Mouse (Mus musculus): ENCODE measurements around the gene Wfs1. TPM values are rescaled to one million over a fixed set of nuclear protein-coding genes. Genes with fewer than 3 reads are reported as not detected.
A peak's percentile ranks its signal among the peaks of the same experiment; 100 is the strongest.

Gene Wfs1
- polyA plus RNA-seq, 1 experiment from 2014 or later, result 13.1 TPM

DNA sequence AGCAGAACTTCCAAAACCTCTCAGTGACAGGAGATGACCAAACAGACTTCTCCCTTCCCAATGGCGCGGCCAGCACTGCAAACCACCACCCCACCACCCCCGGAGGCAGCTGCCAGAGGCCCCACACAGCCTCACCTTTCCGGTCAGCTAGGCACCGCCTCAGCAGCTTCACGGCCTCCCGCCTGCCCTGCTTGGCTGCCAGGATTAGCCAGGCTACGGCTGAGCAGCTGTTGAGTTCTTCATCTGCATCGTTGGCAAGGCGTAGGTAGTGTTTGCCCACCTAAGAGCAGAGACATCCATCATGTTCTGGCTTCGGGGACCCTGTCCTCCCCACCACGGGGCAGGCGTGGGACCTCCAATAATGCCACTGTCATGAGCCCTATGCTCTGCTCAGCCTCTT lies 13.7 kb downstream of the Wfs1 start:
- H3K9ac ChIP-seq (ENCODE audit: low read length), result no peak overlapping the region
- WGBS, result 84% methylated on average over 13 of the region's 13 CpGs
- no peak overlapping the region for H3K4me3 ChIP-seq (replicated peaks; ENCODE audit: low read length)
- H3K4me2 ChIP-seq (ENCODE audit: low read depth, low read length), result no peak overlapping the region
- no peak for ATAC-seq (ENCODE audit: insufficient read depth, low FRiP score)
- H3K36me3 ChIP-seq (ENCODE audit: control insufficient read depth, insufficient read depth, low read length), result no peaks in the 10 kb centered on the region
- H3K27ac ChIP-seq (ENCODE audit: low read length), result no peak overlapping the region
- H3K4me1 ChIP-seq (ENCODE audit: control insufficient read depth, insufficient read depth, low read length), result no peaks in the 10 kb centered on the region
- no peaks in the 10 kb centered on the region for H3K9me3 ChIP-seq (replicated peaks; ENCODE audit: control insufficient read depth, low read length)
- H3K27me3 ChIP-seq (ENCODE audit: control insufficient read depth, insufficient read depth, low read length), result no peaks in the 10 kb centered on the region

- Histone ChIP-seq H3K4me1 (ENCODE audit: control insufficient read depth, insufficient read depth, low read length) (no peaks in the 10 kb centered on the region), H3K4me3 (replicated peaks; ENCODE audit: low read length) (no peak overlapping the region), H3K9ac (ENCODE audit: low read length) (no peak overlapping the region), H3K36me3 (ENCODE audit: control insufficient read depth, insufficient read depth, low read length) (peaks cover 7% of the 10 kb centered on the region; the same call in 1 of the 2 replicates), H3K27me3 (ENCODE audit: control insufficient read depth, insufficient read depth, low read length) (no peaks in the 10 kb centered on the region), H3K27ac (ENCODE audit: low read length) (no peak overlapping the region), H3K9me3 (replicated peaks; ENCODE audit: control insufficient read depth, low read length) (no peaks in the 10 kb centered on the region), H3K4me2 (ENCODE audit: low read depth, low read length) (no peak overlapping the region)
- WGBS, result 86% methylated on average over 8 of the region's 8 CpGs
- no peak for ATAC-seq (ENCODE audit: insufficient read depth, low FRiP score)
Observed at GRCm38 (mm10) chr5:36971587-36971986, 17.4 kb downstream of the Wfs1 start.

DNA sequence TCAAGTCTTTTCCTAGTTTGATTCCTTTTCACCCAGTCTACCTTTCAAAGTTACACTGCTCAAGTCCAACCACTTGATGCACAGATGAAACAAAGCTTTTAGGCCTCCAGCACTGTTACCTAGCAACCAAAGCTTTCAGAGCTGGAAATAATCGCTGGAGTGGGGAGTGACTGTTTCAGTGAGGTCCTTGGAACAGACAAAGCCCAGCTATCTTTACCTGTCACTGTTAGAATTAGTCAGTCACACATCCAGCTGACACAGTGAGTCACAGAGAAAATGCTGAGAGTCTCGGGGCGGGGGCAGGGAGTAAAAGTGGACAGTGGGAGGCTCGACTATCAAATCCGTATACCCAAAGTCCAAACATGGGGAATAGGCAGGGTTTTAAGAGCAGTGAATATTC lies 28.5 kb downstream of the Wfs1 start:
- no peaks in the 10 kb centered on the region for H3K36me3 ChIP-seq (ENCODE audit: control insufficient read depth, insufficient read depth, low read length)
- H3K9ac ChIP-seq (ENCODE audit: low read length), result no peak overlapping the region
- H3K4me3 ChIP-seq (replicated peaks; ENCODE audit: low read length), result no peak overlapping the region
- WGBS, result 25% methylated on average over 5 of the region's 5 CpGs
- ATAC-seq (ENCODE audit: insufficient read depth, low FRiP score), result no peak
- no peak overlapping the region for H3K4me2 ChIP-seq (ENCODE audit: low read depth, low read length)
- no peaks in the 10 kb centered on the region for H3K4me1 ChIP-seq (ENCODE audit: control insufficient read depth, insufficient read depth, low read length)
- H3K27me3 ChIP-seq (ENCODE audit: control insufficient read depth, insufficient read depth, low read length), result no peaks in the 10 kb centered on the region
- no peaks in the 10 kb centered on the region for H3K9me3 ChIP-seq (replicated peaks; ENCODE audit: control insufficient read depth, low read length)
- H3K27ac ChIP-seq (ENCODE audit: low read length), result no peak overlapping the region

DNA sequence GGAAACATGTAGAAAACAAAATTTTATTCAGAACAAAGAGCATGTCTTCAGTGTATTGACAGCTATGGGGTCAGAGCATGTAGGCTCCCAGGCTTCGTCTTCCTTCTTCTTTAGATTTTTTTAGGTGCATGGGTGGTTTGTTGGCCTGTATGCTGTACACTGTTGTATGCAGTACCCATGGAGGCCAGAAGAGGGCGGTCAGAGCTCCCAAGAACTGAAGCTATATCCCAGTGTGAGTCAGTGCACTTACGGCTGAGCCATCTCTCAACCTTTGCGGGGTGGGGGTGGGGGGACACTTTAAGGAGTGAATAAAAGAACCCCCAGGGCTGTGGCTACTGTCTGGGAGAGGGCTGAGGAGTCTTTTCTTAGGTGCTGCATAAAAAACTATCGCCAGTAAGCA lies 30.2 kb downstream of the Wfs1 start:
- Histone ChIP-seq H3K4me2 (ENCODE audit: low read depth, low read length) (no peak overlapping the region), H3K27ac (ENCODE audit: low read length) (no peak overlapping the region), H3K4me3 (replicated peaks; ENCODE audit: low read length) (no peak overlapping the region), H3K27me3 (ENCODE audit: control insufficient read depth, insufficient read depth, low read length) (no peaks in the 10 kb centered on the region), H3K4me1 (ENCODE audit: control insufficient read depth, insufficient read depth, low read length) (no peaks in the 10 kb centered on the region), H3K9ac (ENCODE audit: low read length) (no peak overlapping the region), H3K36me3 (ENCODE audit: control insufficient read depth, insufficient read depth, low read length) (no peaks in the 10 kb centered on the region), H3K9me3 (replicated peaks; ENCODE audit: control insufficient read depth, low read length) (no peaks in the 10 kb centered on the region)
- ATAC-seq (ENCODE audit: insufficient read depth, low FRiP score), result no peak
- 38% methylated on average over 5 of the region's 5 CpGs for WGBS

DNA sequence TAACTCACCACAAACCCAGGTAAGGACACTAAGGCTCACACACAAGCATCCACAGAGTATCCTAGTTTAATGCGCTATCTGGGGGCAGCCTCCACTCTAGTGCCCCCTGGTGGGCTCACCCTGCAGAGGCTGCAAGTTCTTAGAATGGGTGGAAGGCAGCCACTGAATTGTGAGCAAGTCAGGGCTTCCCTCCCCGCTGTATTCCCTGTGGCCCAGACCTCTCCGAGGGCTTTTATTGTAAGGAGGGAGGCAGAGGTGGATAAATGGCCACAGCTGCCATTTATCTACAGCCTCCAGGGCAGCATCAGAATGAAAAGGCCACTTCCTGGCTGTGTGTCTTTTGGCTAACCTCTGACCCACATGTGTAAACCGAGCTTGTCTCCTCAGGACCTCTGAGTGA lies 33.6 kb downstream of the Wfs1 start:
- Histone ChIP-seq H3K4me2 (ENCODE audit: low read depth, low read length) (no peak overlapping the region), H3K27me3 (ENCODE audit: control insufficient read depth, insufficient read depth, low read length) (no peaks in the 10 kb centered on the region), H3K4me3 (replicated peaks; ENCODE audit: low read length) (no peak overlapping the region), H3K9ac (ENCODE audit: low read length) (no peak overlapping the region), H3K27ac (ENCODE audit: low read length) (no peak overlapping the region), H3K36me3 (ENCODE audit: control insufficient read depth, insufficient read depth, low read length) (no peaks in the 10 kb centered on the region), H3K4me1 (ENCODE audit: control insufficient read depth, insufficient read depth, low read length) (no peaks in the 10 kb centered on the region), H3K9me3 (replicated peaks; ENCODE audit: control insufficient read depth, low read length) (no peaks in the 10 kb centered on the region)
- 9% methylated on average over 4 of the region's 4 CpGs for WGBS
- no peak for ATAC-seq (ENCODE audit: insufficient read depth, low FRiP score)

GRCm38 (mm10) chr5:36952311-36952710 lies 36.7 kb downstream of the Wfs1 start:
- Histone ChIP-seq H3K9ac (ENCODE audit: low read length) (no peak overlapping the region), H3K27me3 (ENCODE audit: control insufficient read depth, insufficient read depth, low read length) (no peaks in the 10 kb centered on the region), H3K9me3 (replicated peaks; ENCODE audit: control insufficient read depth, low read length) (no peaks in the 10 kb centered on the region), H3K4me3 (replicated peaks; ENCODE audit: low read length) (no peak overlapping the region), H3K4me2 (ENCODE audit: low read depth, low read length) (no peak overlapping the region), H3K36me3 (ENCODE audit: control insufficient read depth, insufficient read depth, low read length) (no peaks in the 10 kb centered on the region), H3K27ac (ENCODE audit: low read length) (no peak overlapping the region), H3K4me1 (ENCODE audit: control insufficient read depth, insufficient read depth, low read length) (no peaks in the 10 kb centered on the region)
- WGBS, result 89% methylated on average over 15 of the region's 15 CpGs
- no peak for ATAC-seq (ENCODE audit: insufficient read depth, low FRiP score)

DNA sequence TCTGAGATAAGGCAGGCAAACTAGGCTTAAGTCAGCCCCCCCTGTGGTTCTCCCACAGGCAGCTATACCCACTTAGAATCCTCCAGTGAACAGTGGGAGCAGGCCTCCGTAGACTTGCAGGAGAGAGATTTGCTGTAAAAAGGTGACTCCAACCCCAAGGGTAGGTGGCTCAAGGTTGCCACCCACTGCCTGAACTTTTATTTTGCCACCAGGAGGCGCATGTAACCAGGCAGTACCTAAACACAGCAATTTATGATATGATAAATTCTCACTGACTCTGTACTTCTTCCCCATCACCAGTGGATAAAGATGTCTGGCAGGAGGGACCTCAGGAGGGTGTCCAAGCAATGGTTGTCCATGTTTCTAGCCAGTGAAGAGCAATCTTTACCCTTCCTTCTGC lies 38.1 kb downstream of the Wfs1 start:
- H3K27ac ChIP-seq (ENCODE audit: low read length), result no peak overlapping the region
- H3K4me3 ChIP-seq (replicated peaks; ENCODE audit: low read length), result no peak overlapping the region
- no peaks in the 10 kb centered on the region for H3K27me3 ChIP-seq (ENCODE audit: control insufficient read depth, insufficient read depth, low read length)
- 49% methylated on average over 2 of the region's 2 CpGs for WGBS
- H3K4me1 ChIP-seq (ENCODE audit: control insufficient read depth, insufficient read depth, low read length), result no peaks in the 10 kb centered on the region
- H3K9me3 ChIP-seq (replicated peaks; ENCODE audit: control insufficient read depth, low read length), result no peaks in the 10 kb centered on the region
- no peak for ATAC-seq (ENCODE audit: insufficient read depth, low FRiP score)
- no peak overlapping the region for H3K9ac ChIP-seq (ENCODE audit: low read length)
- H3K36me3 ChIP-seq (ENCODE audit: control insufficient read depth, insufficient read depth, low read length), result no peaks in the 10 kb centered on the region
- H3K4me2 ChIP-seq (ENCODE audit: low read depth, low read length), result no peak overlapping the region

DNA sequence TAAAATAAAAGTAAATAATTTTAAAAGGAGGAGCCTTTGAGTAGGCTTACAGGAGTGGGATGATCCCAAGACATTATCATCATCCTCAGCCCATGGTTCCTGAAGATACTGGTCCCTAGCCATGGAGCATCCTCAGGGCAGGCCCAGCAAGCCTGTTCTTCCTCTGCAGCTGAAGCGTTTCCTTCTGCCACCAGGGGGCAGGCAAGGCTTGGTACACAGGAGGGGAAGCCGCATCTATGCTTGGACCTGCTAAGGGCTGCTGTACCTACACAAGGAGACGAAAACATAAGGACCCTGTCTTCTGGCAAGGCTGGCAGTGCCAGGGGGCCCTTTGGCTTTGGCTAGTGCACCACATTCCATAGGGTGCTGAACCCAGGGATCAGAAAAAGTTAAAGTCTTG lies 40.2 kb downstream of the Wfs1 start:
- WGBS, result 1% methylated on average over 3 of the region's 3 CpGs
- 0 out of 2 replicates have a peak, but pooled peaks have one; percentile 44 for ATAC-seq (ENCODE audit: insufficient read depth, low FRiP score)
- no peaks in the 10 kb centered on the region for H3K27me3 ChIP-seq (ENCODE audit: control insufficient read depth, insufficient read depth, low read length)

DNA sequence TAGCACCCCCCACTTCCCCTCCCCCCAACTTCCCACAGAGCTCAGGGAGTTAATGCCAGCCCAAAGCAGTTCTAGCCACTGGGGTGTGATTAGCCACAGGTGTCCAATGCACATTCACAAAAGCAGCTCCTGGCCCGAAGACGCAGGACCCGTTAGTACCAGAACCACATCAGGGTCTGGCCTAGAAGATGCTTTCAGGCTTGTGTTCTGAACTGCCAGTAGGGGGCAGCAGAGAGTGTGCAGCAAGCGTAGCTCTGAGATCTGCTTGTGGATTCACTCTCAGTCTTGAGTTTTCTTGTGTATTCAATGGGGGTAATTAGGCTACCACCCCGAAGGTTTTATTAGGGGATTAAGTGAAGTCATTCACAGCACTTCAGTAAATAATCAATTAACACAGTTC lies 42.6 kb downstream of the Wfs1 start:
- no peak overlapping the region for H3K4me2 ChIP-seq (ENCODE audit: low read depth, low read length)
- WGBS, result 10% methylated on average over 5 of the region's 5 CpGs
- H3K4me1 ChIP-seq (ENCODE audit: control insufficient read depth, insufficient read depth, low read length), result no peaks in the 10 kb centered on the region
- H3K27me3 ChIP-seq (ENCODE audit: control insufficient read depth, insufficient read depth, low read length), result no peaks in the 10 kb centered on the region
- ATAC-seq (ENCODE audit: insufficient read depth, low FRiP score), result no peak
- no peak overlapping the region for H3K9ac ChIP-seq (ENCODE audit: low read length)
- H3K36me3 ChIP-seq (ENCODE audit: control insufficient read depth, insufficient read depth, low read length), result no peaks in the 10 kb centered on the region
- no peak overlapping the region for H3K4me3 ChIP-seq (replicated peaks; ENCODE audit: low read length)
- no peaks in the 10 kb centered on the region for H3K9me3 ChIP-seq (replicated peaks; ENCODE audit: control insufficient read depth, low read length)
- H3K27ac ChIP-seq (ENCODE audit: low read length), result no peak overlapping the region

More for the DNA sequence above, 40.2 kb downstream of the Wfs1 start:
- Histone ChIP-seq H3K4me3 (replicated peaks; ENCODE audit: low read length) (no peak overlapping the region), H3K36me3 (ENCODE audit: control insufficient read depth, insufficient read depth, low read length) (no peaks in the 10 kb centered on the region), H3K9ac (ENCODE audit: low read length) (no peak overlapping the region), H3K4me2 (ENCODE audit: low read depth, low read length) (no peak overlapping the region), H3K4me1 (ENCODE audit: control insufficient read depth, insufficient read depth, low read length) (no peaks in the 10 kb centered on the region), H3K27ac (ENCODE audit: low read length) (no peak overlapping the region), H3K9me3 (replicated peaks; ENCODE audit: control insufficient read depth, low read length) (no peaks in the 10 kb centered on the region)

GRCm38 (mm10) chr5:36945713-36946112 lies 43.3 kb downstream of the Wfs1 start:
- H3K27ac ChIP-seq (ENCODE audit: low read length), result no peak overlapping the region
- no peak overlapping the region for H3K9ac ChIP-seq (ENCODE audit: low read length)
- H3K4me2 ChIP-seq (ENCODE audit: low read depth, low read length), result no peak overlapping the region
- no peaks in the 10 kb centered on the region for H3K36me3 ChIP-seq (ENCODE audit: control insufficient read depth, insufficient read depth, low read length)
- no peaks in the 10 kb centered on the region for H3K9me3 ChIP-seq (replicated peaks; ENCODE audit: control insufficient read depth, low read length)
- H3K27me3 ChIP-seq (ENCODE audit: control insufficient read depth, insufficient read depth, low read length), result no peaks in the 10 kb centered on the region
- no peaks in the 10 kb centered on the region for H3K4me1 ChIP-seq (ENCODE audit: control insufficient read depth, insufficient read depth, low read length)
- no peak overlapping the region for H3K4me3 ChIP-seq (replicated peaks; ENCODE audit: low read length)
- 79% methylated on average over 2 of the region's 2 CpGs for WGBS
- no peak for ATAC-seq (ENCODE audit: insufficient read depth, low FRiP score)
